Mouse (Mus musculus): ENCODE data around the gene 4931422A03Rik. TPM values are rescaled to one million over a fixed set of nuclear protein-coding genes. Genes with fewer than 3 reads are reported as not detected.
"Not testable (repeated sequence)": the region's sequence is repeated elsewhere in the genome, so short reads cannot be mapped to it uniquely, and the experiment has no call there.

The 4931422A03Rik gene
- polyA plus RNA-seq (2011; ENCODE audit: insufficient read length, low read depth, missing spikeins), result not detected in 2 replicates

- Histone ChIP-seq H3K27ac (ENCODE audit: insufficient read depth, low read length) (peak within 1 kb of the TSS; percentile 2; the same call in 1 of the 2 replicates), H3K4me3 (ENCODE audit: insufficient read depth, low read length) (peak within 1 kb of the TSS; percentile 88)
Observed at GRCm38 (mm10) chr2:104028139-104028723, at the start of gene 4931422A03Rik. Gene 4931422A03Rik, minus strand, starts transcription at chr2:104028361.

GRCm38 (mm10) chr2:104069704-104070185 lies 41.6 kb upstream of the 4931422A03Rik start, which contains the start of gene Cd59b:
Gene Cd59b, plus strand, starts transcription at chr2:104069849.
- H3K4me3 ChIP-seq (ENCODE audit: insufficient read depth, low read length), result peak within 1 kb of the TSS; percentile 22
- H3K4me1 ChIP-seq (ENCODE audit: control insufficient read depth, insufficient read depth, low read length), result no peaks in the 10 kb centered on the region
- TF ChIP-seq POLR2A (IDR thresholded peaks at IDR 0.05; ENCODE audit: low read depth, low read length) (0 out of 2 replicates have a peak, but pooled peaks have one; percentile 33), CTCF (IDR thresholded peaks at IDR 0.05; ENCODE audit: borderline replicate concordance, insufficient read depth, low read length) (no peak)

More at GRCm38 (mm10) chr2:104028139-104028723, at the start of gene 4931422A03Rik:
- peaks cover 2% of the 10 kb centered on the region for H3K4me1 ChIP-seq (ENCODE audit: control insufficient read depth, insufficient read depth, low read length)
- TF ChIP-seq POLR2A (IDR thresholded peaks at IDR 0.05; ENCODE audit: low read depth, low read length), result no peak
- no peak for TF ChIP-seq CTCF (IDR thresholded peaks at IDR 0.05; ENCODE audit: borderline replicate concordance, insufficient read depth, low read length)

GRCm38 (mm10) chr2:104068450-104068849 lies 40.3 kb upstream of the 4931422A03Rik start, which contains the start of gene Gm10799:
Gene Gm10799, minus strand, starts transcription at chr2:104068550.
- not testable (repeated sequence) for H3K4me3 ChIP-seq (ENCODE audit: insufficient read depth, low read length); H3K27ac ChIP-seq (ENCODE audit: insufficient read depth, low read length); H3K4me1 ChIP-seq (ENCODE audit: control insufficient read depth, insufficient read depth, low read length)

More at GRCm38 (mm10) chr2:104069704-104070185, 41.6 kb upstream of the 4931422A03Rik start, which contains the start of gene Cd59b:
- no peak within 1 kb of the TSS for H3K27ac ChIP-seq (ENCODE audit: insufficient read depth, low read length)

DNA sequence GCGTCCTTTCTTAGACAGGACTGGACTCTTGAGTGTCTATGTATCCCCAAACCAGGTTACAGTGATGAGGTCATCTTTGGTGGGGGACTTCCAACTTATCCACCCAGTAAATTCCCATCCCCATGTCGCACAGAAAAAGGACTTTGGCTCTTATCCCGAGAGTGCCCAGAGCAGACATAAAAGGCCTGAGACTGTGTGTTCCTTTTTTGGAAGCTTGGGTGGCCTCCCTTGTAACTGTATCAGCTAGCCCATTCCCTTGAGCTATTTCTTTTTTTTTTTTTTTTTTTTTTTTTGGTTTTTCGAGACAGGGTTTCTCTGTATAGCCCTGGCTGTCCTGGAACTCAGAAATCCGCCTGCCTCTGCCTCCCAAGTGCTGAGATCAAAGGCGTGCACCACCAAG lies 37.4 kb upstream of the 4931422A03Rik start, which contains the start of gene Gm10912:
TSS of gene Gm10912 (plus strand) at position 301 of the 400 bp plus-strand sequence.
- H3K27ac ChIP-seq (ENCODE audit: insufficient read depth, low read length); H3K4me3 ChIP-seq (ENCODE audit: insufficient read depth, low read length); H3K4me1 ChIP-seq (ENCODE audit: control insufficient read depth, insufficient read depth, low read length): not testable (repeated sequence)

DNA sequence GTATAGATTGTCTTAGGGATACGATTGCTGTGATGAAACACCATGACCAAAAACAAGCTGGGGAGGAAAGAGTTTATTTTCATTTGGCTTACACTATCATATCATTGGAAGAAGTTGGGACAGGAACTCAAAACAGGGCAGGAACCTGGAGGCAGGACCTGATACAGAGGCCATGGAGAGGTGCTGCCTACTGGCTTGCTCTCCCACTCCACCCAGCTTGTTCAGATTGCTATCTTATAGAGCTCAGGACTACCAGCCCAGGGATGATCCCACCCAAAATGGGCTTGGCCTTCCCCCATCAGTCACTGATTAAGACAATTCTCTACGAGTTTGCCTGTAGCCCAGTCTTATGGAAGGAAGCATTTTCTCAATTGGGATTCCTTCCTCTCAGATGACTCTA lies 36.0 kb upstream of the 4931422A03Rik start:
- Histone ChIP-seq H3K4me3 (ENCODE audit: insufficient read depth, low read length) (no peak overlapping the region), H3K27ac (ENCODE audit: insufficient read depth, low read length) (no peak overlapping the region), H3K4me1 (ENCODE audit: control insufficient read depth, insufficient read depth, low read length) (no peaks in the 10 kb centered on the region)
- TF ChIP-seq CTCF (IDR thresholded peaks at IDR 0.05; ENCODE audit: borderline replicate concordance, insufficient read depth, low read length), result no peak

DNA sequence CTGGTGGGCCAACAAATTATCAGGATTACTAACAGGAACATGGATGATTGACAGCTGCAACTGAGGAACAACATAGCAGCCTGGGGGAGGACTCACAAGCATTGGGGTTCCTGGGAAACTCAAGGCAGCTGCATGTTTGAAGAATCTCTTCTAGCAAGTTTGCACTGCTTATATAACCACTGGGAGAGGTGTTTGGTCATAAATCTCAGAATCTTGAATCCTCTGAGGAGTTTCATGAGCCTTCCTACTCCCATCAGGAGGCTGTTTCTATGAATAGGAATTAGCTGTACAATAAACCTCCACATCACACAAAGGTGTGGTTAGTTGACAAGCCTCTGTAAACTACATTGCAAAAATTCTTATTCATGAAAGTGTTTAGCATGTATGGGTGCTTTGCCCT lies 34.5 kb upstream of the 4931422A03Rik start:
- H3K4me3 ChIP-seq (ENCODE audit: insufficient read depth, low read length), result no peak overlapping the region
- H3K27ac ChIP-seq (ENCODE audit: insufficient read depth, low read length), result no peak overlapping the region
- H3K4me1 ChIP-seq (ENCODE audit: control insufficient read depth, insufficient read depth, low read length), result no peaks in the 10 kb centered on the region
- TF ChIP-seq POLR2A (IDR thresholded peaks at IDR 0.05; ENCODE audit: low read depth, low read length), result no peak
- TF ChIP-seq CTCF (IDR thresholded peaks at IDR 0.05; ENCODE audit: borderline replicate concordance, insufficient read depth, low read length), result no peak

DNA sequence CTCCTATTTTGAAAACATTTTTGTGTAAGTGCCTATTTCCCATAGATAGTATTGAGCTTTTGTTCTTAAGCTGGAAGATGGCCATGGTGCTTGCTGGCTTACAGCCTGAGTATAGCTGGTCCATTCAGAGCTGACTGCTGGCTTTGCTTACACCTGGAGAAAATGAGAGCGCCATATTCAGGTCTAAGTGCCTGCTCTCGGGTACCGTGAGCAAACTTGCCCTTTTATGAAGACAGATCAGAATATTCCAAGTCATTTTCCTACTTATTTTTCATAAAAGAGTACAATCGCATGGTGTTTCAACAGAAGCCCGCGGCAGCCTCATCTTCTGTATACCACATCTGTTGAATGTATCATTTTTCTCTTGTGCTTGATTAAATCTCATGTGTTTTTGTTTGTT lies 32.8 kb upstream of the 4931422A03Rik start:
- no peak overlapping the region for H3K4me3 ChIP-seq (ENCODE audit: insufficient read depth, low read length)

GRCm38 (mm10) chr2:104059786-104060185 lies 31.6 kb upstream of the 4931422A03Rik start:
- H3K4me3 ChIP-seq (ENCODE audit: insufficient read depth, low read length), result no peak overlapping the region
- no peak overlapping the region for H3K27ac ChIP-seq (ENCODE audit: insufficient read depth, low read length)
- TF ChIP-seq POLR2A (IDR thresholded peaks at IDR 0.05; ENCODE audit: low read depth, low read length) (no peak), CTCF (IDR thresholded peaks at IDR 0.05; ENCODE audit: borderline replicate concordance, insufficient read depth, low read length) (no peak)
- H3K4me1 ChIP-seq (ENCODE audit: control insufficient read depth, insufficient read depth, low read length), result no peaks in the 10 kb centered on the region

More for the DNA sequence above, 32.8 kb upstream of the 4931422A03Rik start:
- Histone ChIP-seq H3K4me1 (ENCODE audit: control insufficient read depth, insufficient read depth, low read length) (no peaks in the 10 kb centered on the region), H3K27ac (ENCODE audit: insufficient read depth, low read length) (no peak overlapping the region)
- no peak for TF ChIP-seq POLR2A (IDR thresholded peaks at IDR 0.05; ENCODE audit: low read depth, low read length)

DNA sequence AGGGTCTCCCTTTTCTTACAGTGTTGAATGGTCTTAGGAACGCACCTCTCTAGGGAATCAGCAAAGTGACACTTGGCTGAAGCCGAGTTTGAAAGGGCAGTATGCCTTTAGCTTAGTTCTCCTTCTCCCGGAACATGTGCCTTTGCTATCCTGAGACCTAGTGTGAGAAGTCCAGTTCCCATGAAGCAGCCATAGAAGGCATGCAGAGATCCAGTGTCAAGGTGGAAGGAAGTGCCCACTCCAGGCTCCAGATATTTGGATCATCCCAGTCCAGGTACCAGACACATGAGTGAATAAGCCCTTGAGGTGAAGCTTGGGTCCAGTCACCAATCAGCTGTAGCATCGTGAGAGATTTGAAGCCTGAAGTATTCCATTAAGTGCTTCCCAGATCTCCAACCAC lies 30.8 kb upstream of the 4931422A03Rik start:
- Histone ChIP-seq H3K4me3 (ENCODE audit: insufficient read depth, low read length) (no peak overlapping the region), H3K27ac (ENCODE audit: insufficient read depth, low read length) (no peak overlapping the region), H3K4me1 (ENCODE audit: control insufficient read depth, insufficient read depth, low read length) (no peaks in the 10 kb centered on the region)
- TF ChIP-seq POLR2A (IDR thresholded peaks at IDR 0.05; ENCODE audit: low read depth, low read length) (no peak), CTCF (IDR thresholded peaks at IDR 0.05; ENCODE audit: borderline replicate concordance, insufficient read depth, low read length) (no peak)

DNA sequence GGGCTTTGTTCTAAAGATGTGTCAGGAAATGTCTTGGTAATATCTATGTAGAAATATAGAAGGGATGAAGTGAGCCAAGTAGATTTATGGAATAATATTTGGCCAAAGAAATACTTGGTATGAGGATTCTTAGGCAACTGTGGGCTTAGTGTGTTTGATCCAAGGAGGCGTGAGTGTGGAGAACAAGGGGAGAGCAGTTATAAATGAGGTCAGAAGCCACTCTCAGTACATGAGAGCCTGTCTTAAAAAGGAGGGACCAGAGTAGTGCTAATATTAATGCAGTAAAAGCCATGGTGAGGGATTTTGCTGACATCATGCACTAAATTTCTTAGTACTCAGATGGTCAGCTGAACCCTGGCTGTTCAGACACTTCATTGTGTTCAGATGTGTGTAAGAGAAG lies 30.2 kb upstream of the 4931422A03Rik start:
- no peak overlapping the region for H3K27ac ChIP-seq (ENCODE audit: insufficient read depth, low read length)
- TF ChIP-seq CTCF (IDR thresholded peaks at IDR 0.05; ENCODE audit: borderline replicate concordance, insufficient read depth, low read length) (no peak), POLR2A (IDR thresholded peaks at IDR 0.05; ENCODE audit: low read depth, low read length) (no peak)
- no peak overlapping the region for H3K4me3 ChIP-seq (ENCODE audit: insufficient read depth, low read length)
- no peaks in the 10 kb centered on the region for H3K4me1 ChIP-seq (ENCODE audit: control insufficient read depth, insufficient read depth, low read length)
